Mouse (Mus musculus) E14TG2a.4 (cell line): ENCODE measurements around the gene Cic.

Experiments
- CTCF ChIP-seq: conservative IDR thresholded peaks from 2 replicates; pipeline ENCODE4 v1.5.1; 2014; ENCODE audit warnings: low read length
- NANOG ChIP-seq: IDR thresholded peaks from 2 replicates; pipeline ENCODE4 v1.6.1; 2014; ENCODE audit warnings: borderline replicate concordance, low read length, mixed read lengths
- POU5F1 ChIP-seq: IDR thresholded peaks from 2 replicates; pipeline ENCODE4 v1.6.1; 2014; ENCODE audit warnings: low read length, borderline replicate concordance

DNA sequence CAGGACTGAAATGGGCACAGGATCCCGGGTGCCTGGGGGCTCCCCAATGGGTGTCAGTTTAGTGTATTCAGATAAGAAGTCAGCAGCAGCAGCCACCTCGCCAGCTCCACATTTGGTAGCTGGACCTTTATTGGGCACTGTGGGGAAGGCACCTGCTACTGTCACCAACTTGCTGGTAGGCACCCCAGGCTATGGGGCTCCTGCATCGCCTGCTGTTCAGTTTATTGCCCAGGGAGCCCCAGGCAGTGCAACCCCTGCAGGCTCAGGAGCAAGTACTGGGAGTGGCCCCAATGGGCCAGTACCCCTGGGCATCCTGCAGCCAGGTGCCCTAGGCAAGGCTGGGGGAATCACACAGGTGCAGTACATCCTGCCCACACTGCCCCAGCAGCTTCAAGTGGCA is 21.2 kb downstream of the Cic start:
- TF ChIP-seq CTCF = no peak
- no peak for TF ChIP-seq POU5F1
- TF ChIP-seq NANOG = no peak
